Mouse (Mus musculus) cerebellum, adult 2 months (tissue): Measurements from ENCODE around the gene Cog7.

Experiments used
- CTCF ChIP-seq: fragments of 200-500 bp; IDR thresholded peaks from 2 replicates; pipeline ENCODE4 v1.5.1; 2011; ENCODE audit warnings: low read depth, mild to moderate bottlenecking, control low read depth, low read length, moderate library complexity, borderline replicate concordance; ENCODE audit not compliant: insufficient read depth
- POLR2A ChIP-seq: fragments of 200-500 bp; IDR thresholded peaks from 2 replicates; pipeline ENCODE4 v1.6.1; 2011; ENCODE audit warnings: low read length, control low read depth, borderline replicate concordance; ENCODE audit not compliant: insufficient read depth

DNA sequence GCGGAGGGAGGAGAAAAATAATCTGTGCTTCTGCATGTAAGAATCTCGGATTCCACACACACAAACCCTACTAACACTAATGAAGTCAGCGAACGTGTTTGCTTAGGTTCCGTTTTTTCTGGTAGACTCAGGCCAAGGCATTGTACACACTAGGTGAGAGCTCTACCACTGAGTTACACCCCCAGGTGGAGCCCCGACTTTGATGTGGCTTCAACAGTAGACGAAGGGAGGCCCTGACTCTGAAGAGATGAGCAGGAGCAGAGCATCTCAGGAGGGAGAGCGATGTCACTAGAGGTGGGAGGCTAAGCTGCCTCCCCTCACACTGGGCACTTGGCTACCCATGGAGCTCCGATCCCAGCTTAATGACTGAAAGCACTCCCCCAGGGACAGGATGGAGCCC lies 12.7 kb downstream of the Cog7 start:
- TF ChIP-seq CTCF (no peak), POLR2A (no peak)
